Mouse (Mus musculus) forebrain, postnatal 0 days (tissue): ENCODE results near the gene Lypd5. TPM values are rescaled to one million over a fixed set of nuclear protein-coding genes. Genes with fewer than 3 reads are reported as not detected.

ENCODE experiments used
- ATAC-seq: fragments of 200-750 bp; cut with Nextera tagmentation; 2 replicates; pipeline ENCODE4 v1.8.0; 2017; ENCODE audit warnings: mild to moderate bottlenecking, moderate library complexity
- DNase-seq: peaks from one replicate; pipeline ENCODE4 v3.0.0-alpha.2; 2015
- H3K27ac ChIP-seq: fragments of 300-500 bp; sonication (generic); 2 replicates; pipeline ENCODE4 v1.5.1; 2014; ENCODE audit warnings: low read depth, mild to moderate bottlenecking, antibody characterized with exemption, low read length, moderate library complexity, mixed read lengths
- H3K27me3 ChIP-seq: fragments of 300-500 bp; sonication (generic); 2 replicates; pipeline ENCODE4 v1.6.1; 2014; ENCODE audit warnings: mild to moderate bottlenecking, low read length, mixed read lengths; ENCODE audit not compliant: insufficient read depth
- H3K36me3 ChIP-seq: fragments of 300-500 bp; sonication (generic); 2 replicates; pipeline ENCODE4 v1.6.1; 2014; ENCODE audit warnings: mild to moderate bottlenecking, moderate library complexity; ENCODE audit not compliant: insufficient read depth
- H3K4me1 ChIP-seq: fragments of 300-500 bp; sonication (generic); 2 replicates; pipeline ENCODE4 v1.6.1; 2014; ENCODE audit warnings: antibody characterized with exemption; ENCODE audit not compliant: insufficient read depth
- H3K4me2 ChIP-seq: fragments of 300-500 bp; sonication (generic); 2 replicates; pipeline ENCODE4 v1.6.1; 2014; ENCODE audit warnings: low read depth, mild to moderate bottlenecking, moderate library complexity
- H3K4me3 ChIP-seq: fragments of 300-500 bp; sonication (generic); 2 replicates; pipeline ENCODE4 v1.5.1; 2014; ENCODE audit warnings: low read depth, low read length, mixed read lengths
- H3K9ac ChIP-seq: fragments of 300-500 bp; sonication (generic); 2 replicates; pipeline ENCODE4 v1.6.1; 2014; ENCODE audit warnings: mild to moderate bottlenecking
- H3K9me3 ChIP-seq: fragments of 300-500 bp; sonication (generic); 2 replicates; pipeline ENCODE4 v1.6.1; 2016; ENCODE audit warnings: low read length
- CTCF ChIP-seq: sonication (generic); IDR thresholded peaks from 2 replicates; pipeline ENCODE4 v1.5.1; 2016; ENCODE audit warnings: antibody characterized with exemption, control low read depth, low read depth
- WGBS: fragments of 180-500 bp; shearing (Covaris S2); extraction: QIAGEN DNeasy Blood & Tissue Kit; methylation state at CpG from one replicate; pipeline ENCODE4 v1.1.7; 2014; 5-methylcytosine and 5-hydroxymethylcytosine counted together
- polyA plus RNA-seq: library from polyadenylated mRNA; unstranded; fragments of >200 nt; fragmentation: Nextera tagmentation; extraction: Ambion mirVana; gene quantifications from 2 replicates; pipeline ENCODE4 v1.2.1, GENCODE M21; 2015
- total RNA-seq: library from RNA; depleted of rRNA; stranded (reverse); fragments of >200 nt; gene quantifications from 2 replicates; pipeline ENCODE4 v1.2.3, GENCODE M21; 2014

The Lypd5 gene
- total and polyA plus RNA-seq, 2 experiments from 2014 or later: not detected

DNA sequence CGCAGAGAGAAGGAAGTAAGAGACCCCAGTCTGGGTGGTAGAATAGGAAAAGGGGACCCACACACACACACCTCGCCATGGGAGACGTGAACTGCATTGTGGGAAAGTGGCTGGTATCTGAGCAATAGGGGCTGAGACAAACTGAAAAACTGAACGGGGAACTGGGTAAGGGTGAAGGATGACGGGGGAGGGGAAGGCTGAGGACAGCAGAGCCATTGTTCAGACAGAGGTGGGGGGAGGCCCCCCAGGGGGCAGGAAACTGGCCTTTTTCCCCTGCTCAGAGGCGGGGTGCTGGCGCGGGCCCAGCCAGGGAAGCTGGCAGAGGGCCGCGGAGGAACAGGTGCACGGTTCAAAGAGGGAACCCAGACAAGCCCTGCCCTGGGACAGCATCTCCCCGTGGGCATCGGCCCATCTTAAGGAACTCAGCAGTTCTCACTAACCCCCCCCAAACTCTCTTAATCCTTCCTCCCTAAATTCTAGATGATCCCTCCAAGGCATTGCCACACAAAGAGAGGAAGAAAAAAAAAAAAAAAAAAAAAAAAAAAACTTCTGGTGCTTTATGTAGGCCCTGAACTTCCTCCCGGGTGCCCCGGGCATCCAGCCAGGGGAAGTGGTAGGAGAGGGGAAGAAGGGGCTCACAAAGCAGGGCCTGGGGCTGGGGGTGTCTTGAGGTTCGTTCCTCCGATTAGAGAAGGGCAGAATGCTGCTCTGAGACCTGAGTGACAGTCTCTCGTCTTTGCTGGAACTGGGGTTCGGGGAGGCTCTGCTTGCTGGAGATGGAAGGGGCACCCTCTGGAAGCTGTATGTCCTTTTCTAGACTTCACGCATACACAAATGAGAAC lies 24.8 kb downstream of the Lypd5 start:
- peak; percentile 47 for DNase-seq
- peak overlapping the region; percentile 64; the same call in 1 of the 2 replicates for H3K27ac ChIP-seq
- TF ChIP-seq CTCF: no peak
- WGBS: 26% methylated on average over 15 of the region's 20 CpGs
- H3K27me3 ChIP-seq: no peaks in the 10 kb centered on the region
- no peaks in the 10 kb centered on the region for H3K36me3 ChIP-seq
- H3K9ac ChIP-seq: no peak overlapping the region
- peaks cover 9% of the 10 kb centered on the region; the same call in 1 of the 2 replicates for H3K4me1 ChIP-seq
- peak; percentile 61 for ATAC-seq
- no peak overlapping the region for H3K4me3 ChIP-seq
- H3K9me3 ChIP-seq: no peaks in the 10 kb centered on the region
- H3K4me2 ChIP-seq: no peak overlapping the region

DNA sequence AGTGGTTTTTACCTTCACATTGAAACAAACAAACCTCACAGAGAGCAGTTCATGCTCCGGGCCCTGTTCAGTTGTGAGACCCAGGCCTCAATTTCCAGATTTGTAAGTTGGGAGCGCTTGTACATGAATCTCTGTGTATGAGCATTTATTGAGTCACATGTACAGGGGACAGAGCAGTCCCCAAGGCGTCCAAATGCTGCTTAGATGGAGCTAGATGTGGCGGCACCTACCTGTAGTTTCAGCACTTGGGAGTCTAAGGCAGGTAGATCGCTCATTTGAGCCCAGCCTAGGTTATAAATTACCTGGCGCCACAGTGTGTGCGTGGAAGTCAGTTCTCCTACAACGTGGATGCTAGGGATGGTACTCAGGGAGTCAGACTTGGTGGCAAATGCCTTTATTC lies 27.5 kb downstream of the Lypd5 start:
- ATAC-seq (no peak), DNase-seq (no peak)
- Histone ChIP-seq H3K36me3 (no peaks in the 10 kb centered on the region), H3K9me3 (no peaks in the 10 kb centered on the region), H3K4me2 (no peak overlapping the region), H3K9ac (no peak overlapping the region), H3K27me3 (no peaks in the 10 kb centered on the region), H3K4me3 (no peak overlapping the region), H3K27ac (no peak overlapping the region), H3K4me1 (peaks cover 9% of the 10 kb centered on the region; the same call in 1 of the 2 replicates)
- 91% methylated on average over 8 of the region's 8 CpGs for WGBS
- no peak for TF ChIP-seq CTCF

DNA sequence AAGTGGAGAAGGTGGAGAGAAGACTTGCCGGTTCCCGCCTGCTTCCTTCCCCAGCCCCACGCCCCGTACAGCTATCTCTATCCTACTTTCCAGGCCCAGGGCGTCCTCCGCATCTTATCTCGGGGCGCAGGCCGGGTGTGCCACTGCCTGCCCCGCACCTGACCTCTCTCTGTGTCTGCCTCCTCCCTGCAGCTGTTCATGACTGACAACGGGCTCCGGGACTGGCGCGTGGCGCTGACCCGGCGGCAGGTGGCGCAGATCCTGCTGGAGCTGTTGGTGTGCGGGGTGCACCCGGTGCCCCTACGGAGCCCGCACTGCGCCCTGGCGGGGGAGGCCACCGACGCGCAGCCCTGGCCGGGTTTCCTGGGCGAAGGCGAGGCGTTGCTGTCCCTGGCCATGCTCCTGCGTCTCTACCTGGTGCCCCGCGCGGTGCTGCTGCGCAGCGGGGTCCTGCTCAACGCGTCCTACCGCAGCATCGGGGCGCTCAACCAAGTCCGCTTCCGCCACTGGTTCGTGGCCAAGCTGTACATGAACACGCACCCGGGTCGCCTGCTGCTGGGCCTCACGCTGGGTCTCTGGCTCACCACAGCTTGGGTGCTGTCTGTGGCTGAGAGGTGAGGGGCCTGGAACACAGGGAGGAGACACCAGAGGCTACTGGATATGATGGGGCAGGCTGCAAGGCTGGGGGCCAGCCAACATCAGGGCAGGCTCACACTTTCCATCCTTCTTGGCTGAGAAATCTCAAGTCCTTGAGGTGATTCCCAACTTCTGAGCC lies 28.3 kb downstream of the Lypd5 start:
- Histone ChIP-seq H3K27me3 (no peaks in the 10 kb centered on the region), H3K4me3 (peak overlapping the region; percentile 12), H3K9ac (no peak overlapping the region), H3K9me3 (no peaks in the 10 kb centered on the region), H3K36me3 (no peaks in the 10 kb centered on the region), H3K4me1 (peaks cover 9% of the 10 kb centered on the region; the same call in 1 of the 2 replicates), H3K27ac (no peak overlapping the region), H3K4me2 (peak overlapping the region; percentile 41)
- WGBS: 8% methylated on average over 49 of the region's 49 CpGs
- ATAC-seq (peak; percentile 23), DNase-seq (no peak)
- peak; percentile 54 for TF ChIP-seq CTCF

DNA sequence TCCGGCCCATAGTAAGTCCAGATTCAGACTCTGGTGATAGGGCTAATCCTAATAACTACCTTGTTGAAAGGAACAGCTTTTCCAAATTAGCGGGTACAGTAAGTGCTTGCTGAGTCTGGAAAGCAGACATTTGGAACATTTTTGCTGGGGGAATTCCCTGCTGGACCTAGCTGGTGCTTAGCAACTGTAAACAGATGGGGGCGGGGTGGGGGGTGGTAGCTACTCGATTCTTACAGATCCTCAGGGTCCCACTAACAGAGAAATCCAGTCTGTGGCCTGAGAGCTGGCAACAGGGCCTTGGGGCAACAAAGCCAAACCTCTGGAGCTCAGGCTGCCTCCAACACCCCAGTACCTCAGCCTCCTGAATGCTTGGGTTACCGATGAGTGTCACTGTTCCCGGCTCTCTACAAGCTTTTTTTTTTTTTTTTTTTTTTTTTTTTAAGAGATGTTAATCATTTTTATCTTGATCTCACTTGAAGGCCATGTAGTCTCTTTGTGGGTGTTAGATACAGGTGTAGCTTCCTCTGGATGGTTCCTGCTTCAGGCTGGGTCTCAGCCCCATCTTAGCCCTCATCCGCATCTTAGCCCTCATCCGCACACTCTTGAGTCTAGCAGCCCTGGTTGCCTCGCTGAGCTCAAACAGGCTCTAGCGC lies 29.2 kb downstream of the Lypd5 start:
- ATAC-seq (peak; percentile 32; the same call in 1 of the 2 replicates), DNase-seq (no peak)
- no peaks in the 10 kb centered on the region for H3K9me3 ChIP-seq
- peaks cover 9% of the 10 kb centered on the region; the same call in 1 of the 2 replicates for H3K4me1 ChIP-seq
- no peaks in the 10 kb centered on the region for H3K27me3 ChIP-seq
- no peak overlapping the region for H3K27ac ChIP-seq
- no peak overlapping the region for H3K4me2 ChIP-seq
- H3K36me3 ChIP-seq: no peaks in the 10 kb centered on the region
- WGBS: 65% methylated on average over 10 of the region's 10 CpGs
- H3K4me3 ChIP-seq: no peak overlapping the region
- no peak for TF ChIP-seq CTCF
- H3K9ac ChIP-seq: no peak overlapping the region

DNA sequence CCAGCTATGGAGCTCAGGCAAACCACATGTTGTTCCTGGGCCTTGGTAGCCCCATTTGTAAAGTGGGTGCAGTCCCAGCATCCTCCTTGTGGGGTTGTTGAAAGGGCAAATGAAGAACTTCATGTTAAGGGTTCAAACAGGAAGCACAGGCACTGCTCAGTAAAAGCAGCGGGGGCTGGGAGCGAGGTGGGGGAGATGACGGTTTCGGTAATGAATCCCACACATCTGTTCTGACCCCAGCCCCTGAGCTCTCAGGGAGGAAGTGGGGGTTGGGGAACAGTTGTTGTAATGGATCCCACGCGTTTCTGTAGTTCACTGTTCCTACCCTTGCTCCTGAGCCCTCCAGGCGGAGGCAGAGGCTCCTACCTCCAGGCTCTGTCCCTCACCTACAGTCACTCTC lies 30.9 kb downstream of the Lypd5 start:
- DNase-seq (no peak), ATAC-seq (no peak)
- WGBS: 75% methylated on average over 7 of the region's 7 CpGs
- no peaks in the 10 kb centered on the region for H3K27me3 ChIP-seq
- no peak overlapping the region for H3K4me2 ChIP-seq
- no peak overlapping the region for H3K4me3 ChIP-seq
- 0 out of 2 replicates have a peak, but pooled peaks cover 4% of the 10 kb centered on the region for H3K4me1 ChIP-seq
- H3K27ac ChIP-seq: no peak overlapping the region
- no peak for TF ChIP-seq CTCF
- H3K36me3 ChIP-seq: no peaks in the 10 kb centered on the region
- H3K9me3 ChIP-seq: no peaks in the 10 kb centered on the region
- H3K9ac ChIP-seq: no peak overlapping the region

DNA sequence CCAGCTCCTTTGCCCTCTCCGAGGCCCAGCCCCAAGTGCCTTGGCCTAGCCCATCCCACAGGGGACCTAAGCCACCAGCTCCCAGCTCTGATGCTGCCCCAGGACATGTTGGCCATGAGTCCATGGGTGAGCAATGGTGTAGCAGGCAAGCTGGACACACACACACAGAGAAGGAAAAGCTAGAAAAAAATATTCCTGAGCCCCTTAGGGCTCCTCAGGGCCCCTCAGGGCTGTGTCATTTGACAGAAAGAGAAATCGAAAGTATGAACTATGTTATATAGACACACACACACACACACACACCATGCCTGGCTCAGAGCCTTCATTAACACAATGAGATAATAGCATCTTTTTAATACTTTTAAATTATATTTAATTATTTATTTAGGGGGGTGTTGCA lies 31.4 kb downstream of the Lypd5 start:
- no peak overlapping the region for H3K4me2 ChIP-seq
- H3K4me3 ChIP-seq: no peak overlapping the region
- no peaks in the 10 kb centered on the region for H3K27me3 ChIP-seq
- WGBS: 72% methylated on average over 2 of the region's 2 CpGs
- DNase-seq (no peak), ATAC-seq (no peak)
- H3K36me3 ChIP-seq: no peaks in the 10 kb centered on the region
- no peak overlapping the region for H3K9ac ChIP-seq
- 0 out of 2 replicates have a peak, but pooled peaks cover 4% of the 10 kb centered on the region for H3K4me1 ChIP-seq
- TF ChIP-seq CTCF: no peak
- no peak overlapping the region for H3K27ac ChIP-seq
- no peaks in the 10 kb centered on the region for H3K9me3 ChIP-seq
